Mouse (Mus musculus): Measurements from ENCODE around the gene Pik3r6. TPM values are rescaled to one million over a fixed set of nuclear protein-coding genes. Genes with fewer than 3 reads are reported as not detected.

Gene Pik3r6
- polyA plus RNA-seq, 1 experiment from 2014 or later, result 3.1 TPM

GRCm38 (mm10) chr11:68561957-68562950 lies 59.4 kb downstream of the Pik3r6 start:
- Histone ChIP-seq H3K9ac (no peak overlapping the region), H3K4me1 (0 out of 2 replicates have a peak, but pooled peaks cover 6% of the 10 kb centered on the region), H3K4me2 (no peak overlapping the region), H3K36me3 (no peaks in the 10 kb centered on the region), H3K9me3 (no peaks in the 10 kb centered on the region), H3K4me3 (no peak overlapping the region), H3K27me3 (no peaks in the 10 kb centered on the region), H3K27ac (no peak overlapping the region)
- no peak for ATAC-seq (ENCODE audit: insufficient number of reproducible peaks, low FRiP score, low TSS enrichment, low read depth)
- 78% methylated on average over 11 of the region's 11 CpGs for WGBS

GRCm38 (mm10) chr11:68564356-68565031 lies 61.7 kb downstream of the Pik3r6 start:
- no peak overlapping the region for H3K4me3 ChIP-seq
- no peaks in the 10 kb centered on the region for H3K27me3 ChIP-seq
- no peaks in the 10 kb centered on the region for H3K9me3 ChIP-seq
- WGBS, result 67% methylated on average over 13 of the region's 13 CpGs
- H3K27ac ChIP-seq, result no peak overlapping the region
- no peak for ATAC-seq (ENCODE audit: insufficient number of reproducible peaks, low FRiP score, low TSS enrichment, low read depth)
- H3K4me1 ChIP-seq, result 0 out of 2 replicates have a peak, but pooled peaks cover 6% of the 10 kb centered on the region
- no peaks in the 10 kb centered on the region for H3K36me3 ChIP-seq
- H3K4me2 ChIP-seq, result no peak overlapping the region
- no peak overlapping the region for H3K9ac ChIP-seq

GRCm38 (mm10) chr11:68565032-68565429 lies 62.2 kb downstream of the Pik3r6 start:
- Histone ChIP-seq H3K27me3 (no peaks in the 10 kb centered on the region), H3K4me3 (no peak overlapping the region), H3K27ac (no peak overlapping the region), H3K4me1 (0 out of 2 replicates have a peak, but pooled peaks cover 6% of the 10 kb centered on the region), H3K36me3 (no peaks in the 10 kb centered on the region), H3K9ac (no peak overlapping the region), H3K9me3 (no peaks in the 10 kb centered on the region), H3K4me2 (no peak overlapping the region)
- ATAC-seq (ENCODE audit: insufficient number of reproducible peaks, low FRiP score, low TSS enrichment, low read depth), result no peak
- WGBS, result 73% methylated on average over 3 of the region's 3 CpGs

- H3K4me2 ChIP-seq, result peak overlapping the region; percentile 54
- H3K27me3 ChIP-seq, result no peaks in the 10 kb centered on the region
- H3K9me3 ChIP-seq, result no peaks in the 10 kb centered on the region
- no peak for ATAC-seq (ENCODE audit: insufficient number of reproducible peaks, low FRiP score, low TSS enrichment, low read depth)
- H3K4me1 ChIP-seq, result 0 out of 2 replicates have a peak, but pooled peaks cover 6% of the 10 kb centered on the region
- H3K36me3 ChIP-seq, result no peaks in the 10 kb centered on the region
- no peak overlapping the region for H3K9ac ChIP-seq
- H3K27ac ChIP-seq, result no peak overlapping the region
- H3K4me3 ChIP-seq, result peak overlapping the region; percentile 29
- 17% methylated on average over 17 of the region's 17 CpGs for WGBS
These were observed 63.7 kb downstream of the Pik3r6 start for GRCm38 (mm10) chr11:68566447-68567059.

- ATAC-seq (ENCODE audit: insufficient number of reproducible peaks, low FRiP score, low TSS enrichment, low read depth), result no peak
- 0 out of 2 replicates have a peak, but pooled peaks cover 5% of the 10 kb centered on the region for H3K4me1 ChIP-seq
- H3K4me3 ChIP-seq, result no peak overlapping the region
- no peaks in the 10 kb centered on the region for H3K9me3 ChIP-seq
- WGBS, result 75% methylated on average over 5 of the region's 5 CpGs
- no peak overlapping the region for H3K9ac ChIP-seq
- H3K4me2 ChIP-seq, result no peak overlapping the region
- H3K36me3 ChIP-seq, result no peaks in the 10 kb centered on the region
- H3K27me3 ChIP-seq, result no peaks in the 10 kb centered on the region
- H3K27ac ChIP-seq, result no peak overlapping the region
These were observed 68.0 kb downstream of the Pik3r6 start for GRCm38 (mm10) chr11:68570861-68571260.

GRCm38 (mm10) chr11:68577076-68577475 lies 74.3 kb downstream of the Pik3r6 start:
- 61% methylated on average over 1 of the region's 1 CpGs for WGBS
- ATAC-seq (ENCODE audit: insufficient number of reproducible peaks, low FRiP score, low TSS enrichment, low read depth), result no peak

GRCm38 (mm10) chr11:68579462-68579881 lies 76.7 kb downstream of the Pik3r6 start:
- peaks cover 8% of the 10 kb centered on the region for H3K4me1 ChIP-seq
- no peak overlapping the region for H3K4me2 ChIP-seq
- no peaks in the 10 kb centered on the region for H3K36me3 ChIP-seq
- H3K27ac ChIP-seq, result no peak overlapping the region
- H3K9me3 ChIP-seq, result no peaks in the 10 kb centered on the region
- H3K9ac ChIP-seq, result no peak overlapping the region
- H3K4me3 ChIP-seq, result no peak overlapping the region
- 33% methylated on average over 9 of the region's 9 CpGs for WGBS
- H3K27me3 ChIP-seq, result no peaks in the 10 kb centered on the region
- ATAC-seq (ENCODE audit: insufficient number of reproducible peaks, low FRiP score, low TSS enrichment, low read depth), result no peak

More at GRCm38 (mm10) chr11:68577076-68577475, 74.3 kb downstream of the Pik3r6 start:
- Histone ChIP-seq H3K4me1 (peaks cover 8% of the 10 kb centered on the region), H3K4me2 (no peak overlapping the region), H3K9me3 (no peaks in the 10 kb centered on the region), H3K27ac (no peak overlapping the region), H3K9ac (no peak overlapping the region), H3K27me3 (no peaks in the 10 kb centered on the region), H3K36me3 (no peaks in the 10 kb centered on the region), H3K4me3 (no peak overlapping the region)

GRCm38 (mm10) chr11:68580566-68580965 lies 77.7 kb downstream of the Pik3r6 start:
- Histone ChIP-seq H3K27ac (no peak overlapping the region), H3K4me3 (no peak overlapping the region), H3K27me3 (no peaks in the 10 kb centered on the region), H3K4me2 (no peak overlapping the region), H3K4me1 (peaks cover 8% of the 10 kb centered on the region), H3K9me3 (no peaks in the 10 kb centered on the region), H3K9ac (no peak overlapping the region), H3K36me3 (no peaks in the 10 kb centered on the region)
- 53% methylated on average over 5 of the region's 6 CpGs for WGBS
- ATAC-seq (ENCODE audit: insufficient number of reproducible peaks, low FRiP score, low TSS enrichment, low read depth), result no peak

- Histone ChIP-seq H3K9me3 (no peaks in the 10 kb centered on the region), H3K4me1 (peaks cover 8% of the 10 kb centered on the region), H3K9ac (no peak overlapping the region), H3K4me2 (no peak overlapping the region), H3K36me3 (no peaks in the 10 kb centered on the region), H3K27me3 (no peaks in the 10 kb centered on the region), H3K4me3 (no peak overlapping the region), H3K27ac (no peak overlapping the region)
- 84% methylated on average over 13 of the region's 13 CpGs for WGBS
- ATAC-seq (ENCODE audit: insufficient number of reproducible peaks, low FRiP score, low TSS enrichment, low read depth), result no peak
These were observed 80.4 kb downstream of the Pik3r6 start for GRCm38 (mm10) chr11:68583225-68583624.

- Histone ChIP-seq H3K9me3 (no peaks in the 10 kb centered on the region), H3K27ac (no peak overlapping the region), H3K27me3 (no peaks in the 10 kb centered on the region), H3K36me3 (no peaks in the 10 kb centered on the region), H3K9ac (no peak overlapping the region), H3K4me1 (peaks cover 8% of the 10 kb centered on the region), H3K4me3 (no peak overlapping the region), H3K4me2 (no peak overlapping the region)
- no peak for ATAC-seq (ENCODE audit: insufficient number of reproducible peaks, low FRiP score, low TSS enrichment, low read depth)
- 80% methylated on average over 8 of the region's 8 CpGs for WGBS
These were observed 81.2 kb downstream of the Pik3r6 start for GRCm38 (mm10) chr11:68583906-68584480.

- Histone ChIP-seq H3K4me1 (no peaks in the 10 kb centered on the region), H3K9ac (no peak overlapping the region), H3K27me3 (no peaks in the 10 kb centered on the region), H3K4me3 (no peak overlapping the region), H3K9me3 (no peaks in the 10 kb centered on the region), H3K36me3 (no peaks in the 10 kb centered on the region), H3K4me2 (no peak overlapping the region), H3K27ac (no peak overlapping the region)
- 24% methylated on average over 3 of the region's 3 CpGs for WGBS
- ATAC-seq (ENCODE audit: insufficient number of reproducible peaks, low FRiP score, low TSS enrichment, low read depth), result no peak
These were observed 83.1 kb downstream of the Pik3r6 start for GRCm38 (mm10) chr11:68585890-68586289.

All from limb, embryonic 15.5 days (tissue).